Mouse (Mus musculus) embryo, embryonic 11 days (tissue): ENCODE measurements around the gene Vmn2r72.

Experiments used
- DNase-seq: peaks from one replicate; pipeline ENCODE4 v3.0.0-alpha.2; 2015

Gene Vmn2r72

GRCm38 (mm10) chr7:85754997-85755396, at the start of gene Vmn2r72:
TSS of gene Vmn2r72 (minus strand) at chr7:85755097.
- no peak for DNase-seq
